In genomic region chr2:109626864-109627263, GRCm38 (mm10) we compare ENCODE assay signal across 18 mouse cellular contexts. TPM values are rescaled to one million over a fixed set of nuclear protein-coding genes. Genes with fewer than 3 reads are reported as not detected.
"Had no signal": no experiment of that assay in that cellular context is flagged by ENCODE, and none has a peak within 500 bp of the region (broad histone marks: within the 10 kb centered on the region; RNA-seq: fewer than 3 reads in every experiment).

No protein-coding gene starts in this region.

- H3K4me2 ChIP-seq: liver, embryonic 11.5 days; liver, embryonic 15.5 days; midbrain, embryonic 11.5 days; midbrain, embryonic 15.5 days; neural tube, embryonic 12.5 days had no signal

- H3K9me3 ChIP-seq: limb, embryonic 10.5 days; liver, embryonic 15.5 days; midbrain, embryonic 15.5 days; neural tube, embryonic 12.5 days had no signal

- H3K27ac ChIP-seq: left cerebral cortex, adult 2 months; limb, embryonic 10.5 days; liver, embryonic 15.5 days; midbrain, embryonic 15.5 days; neural tube, embryonic 12.5 days had no signal

- ATAC-seq: intestine, embryonic 16.5 days; lung, postnatal 0 days; midbrain, embryonic 15.5 days had no signal

- H3K4me3 ChIP-seq: left cerebral cortex, adult 2 months; limb, embryonic 10.5 days; liver, embryonic 15.5 days; midbrain, embryonic 15.5 days; neural tube, embryonic 12.5 days had no signal

- H3K4me1 ChIP-seq: limb, embryonic 10.5 days; liver, embryonic 15.5 days; neural tube, embryonic 12.5 days had no signal

- H3K36me3 ChIP-seq: limb, embryonic 10.5 days; liver, embryonic 15.5 days; midbrain, embryonic 15.5 days; neural tube, embryonic 12.5 days had no signal

- DNase-seq: kidney, adult 9 months; lung, adult 2 months; lung, postnatal 4 days; retina, postnatal 1 day; thymus, postnatal 36 days had no signal

- H3K9ac ChIP-seq: liver, embryonic 15.5 days; midbrain, embryonic 15.5 days; neural tube, embryonic 12.5 days had no signal

- H3K27me3 ChIP-seq: liver, embryonic 15.5 days; midbrain, embryonic 15.5 days; neural tube, embryonic 12.5 days had no signal

RNA-seq across cellular contexts. Expression of gene Bdnf, which starts 47.6 kb away (rescaled TPM):
- total RNA-seq: megakaryocyte, adult 5-6 weeks; monocyte, adult 5-6 weeks; neutrophil, adult 5-6 weeks had no signal
- polyA plus RNA-seq: small intestine, adult 2 months had no signal
